Mouse (Mus musculus): ENCODE data around the gene Acat1. TPM values are rescaled to one million over a fixed set of nuclear protein-coding genes. Genes with fewer than 3 reads are reported as not detected.

Acat1 gene
- polyA plus RNA-seq, 1 experiment from 2014 or later, result 65.7 TPM

GRCm38 (mm10) chr9:53607192-53607591 is 3.0 kb downstream of the Acat1 start:
- Histone ChIP-seq H3K9me3 (ENCODE audit: low read length) (no peaks in the 10 kb centered on the region), H3K4me1 (ENCODE audit: insufficient read depth, low read depth, low read length) (0 out of 2 replicates have a peak, but pooled peaks cover 7% of the 10 kb centered on the region), H3K27ac (ENCODE audit: low read length) (no peak overlapping the region), H3K9ac (replicated peaks; ENCODE audit: low read depth) (no peak overlapping the region), H3K36me3 (ENCODE audit: insufficient read depth, low read length) (no peaks in the 10 kb centered on the region), H3K4me2 (replicated peaks; ENCODE audit: low read depth, low read length) (no peak overlapping the region), H3K4me3 (ENCODE audit: low read depth, low read length) (no peak overlapping the region), H3K27me3 (replicated peaks; ENCODE audit: insufficient read depth, low read length) (no peaks in the 10 kb centered on the region)
- 96% methylated on average over 3 of the region's 3 CpGs for WGBS
- DNase-seq (ENCODE audit: low spot score), result no peak
- TF ChIP-seq CTCF (IDR thresholded peaks at IDR 0.05) (no peak), EP300 (IDR thresholded peaks at IDR 0.05) (no peak)
- ATAC-seq, result no peak

GRCm38 (mm10) chr9:53604954-53605353 is 5.2 kb downstream of the Acat1 start:
- no peak overlapping the region for H3K4me2 ChIP-seq (replicated peaks; ENCODE audit: low read depth, low read length)
- WGBS, result 95% methylated on average over 5 of the region's 5 CpGs
- no peak for DNase-seq (ENCODE audit: low spot score)
- H3K4me3 ChIP-seq (ENCODE audit: low read depth, low read length), result no peak overlapping the region
- no peaks in the 10 kb centered on the region for H3K36me3 ChIP-seq (ENCODE audit: insufficient read depth, low read length)
- H3K27ac ChIP-seq (ENCODE audit: low read length), result no peak overlapping the region
- H3K4me1 ChIP-seq (ENCODE audit: insufficient read depth, low read depth, low read length), result 0 out of 2 replicates have a peak, but pooled peaks cover 7% of the 10 kb centered on the region
- no peak for ATAC-seq
- TF ChIP-seq CTCF (IDR thresholded peaks at IDR 0.05) (no peak), EP300 (IDR thresholded peaks at IDR 0.05) (no peak)
- no peaks in the 10 kb centered on the region for H3K27me3 ChIP-seq (replicated peaks; ENCODE audit: insufficient read depth, low read length)
- no peak overlapping the region for H3K9ac ChIP-seq (replicated peaks; ENCODE audit: low read depth)
- H3K9me3 ChIP-seq (ENCODE audit: low read length), result no peaks in the 10 kb centered on the region

GRCm38 (mm10) chr9:53603849-53604248 is 6.3 kb downstream of the Acat1 start:
- H3K9me3 ChIP-seq (ENCODE audit: low read length), result no peaks in the 10 kb centered on the region
- no peak overlapping the region for H3K4me3 ChIP-seq (ENCODE audit: low read depth, low read length)
- H3K4me2 ChIP-seq (replicated peaks; ENCODE audit: low read depth, low read length), result no peak overlapping the region
- 70% methylated on average over 3 of the region's 3 CpGs for WGBS
- H3K4me1 ChIP-seq (ENCODE audit: insufficient read depth, low read depth, low read length), result 0 out of 2 replicates have a peak, but pooled peaks cover 7% of the 10 kb centered on the region
- H3K27me3 ChIP-seq (replicated peaks; ENCODE audit: insufficient read depth, low read length), result no peaks in the 10 kb centered on the region
- no peak overlapping the region for H3K9ac ChIP-seq (replicated peaks; ENCODE audit: low read depth)
- no peaks in the 10 kb centered on the region for H3K36me3 ChIP-seq (ENCODE audit: insufficient read depth, low read length)
- TF ChIP-seq EP300 (IDR thresholded peaks at IDR 0.05), result no peak
- no peak for TF ChIP-seq CTCF (IDR thresholded peaks at IDR 0.05)
- H3K27ac ChIP-seq (ENCODE audit: low read length), result no peak overlapping the region
- ATAC-seq (no peak), DNase-seq (ENCODE audit: low spot score) (no peak)

GRCm38 (mm10) chr9:53603384-53603783 is 6.8 kb downstream of the Acat1 start:
- no peaks in the 10 kb centered on the region for H3K27me3 ChIP-seq (replicated peaks; ENCODE audit: insufficient read depth, low read length)
- H3K36me3 ChIP-seq (ENCODE audit: insufficient read depth, low read length), result no peaks in the 10 kb centered on the region
- H3K4me3 ChIP-seq (ENCODE audit: low read depth, low read length), result no peak overlapping the region
- TF ChIP-seq CTCF (IDR thresholded peaks at IDR 0.05) (no peak), EP300 (IDR thresholded peaks at IDR 0.05) (no peak; the same call in 1 of the 2 replicates)
- no peak overlapping the region for H3K4me2 ChIP-seq (replicated peaks; ENCODE audit: low read depth, low read length)
- ATAC-seq (peak; percentile 69), DNase-seq (ENCODE audit: low spot score) (peak; percentile 82)
- H3K4me1 ChIP-seq (ENCODE audit: insufficient read depth, low read depth, low read length), result 0 out of 2 replicates have a peak, but pooled peaks cover 7% of the 10 kb centered on the region
- H3K9ac ChIP-seq (replicated peaks; ENCODE audit: low read depth), result no peak overlapping the region
- 0 out of 2 replicates have a peak overlapping the region, but pooled peaks have one; percentile 15 for H3K27ac ChIP-seq (ENCODE audit: low read length)
- WGBS, result 38% methylated on average over 1 of the region's 1 CpGs
- H3K9me3 ChIP-seq (ENCODE audit: low read length), result no peaks in the 10 kb centered on the region

GRCm38 (mm10) chr9:53601541-53601940 is 8.6 kb downstream of the Acat1 start:
- no peak overlapping the region for H3K4me3 ChIP-seq (ENCODE audit: low read depth, low read length)
- H3K36me3 ChIP-seq (ENCODE audit: insufficient read depth, low read length), result no peaks in the 10 kb centered on the region
- DNase-seq (ENCODE audit: low spot score), result no peak
- no peaks in the 10 kb centered on the region for H3K27me3 ChIP-seq (replicated peaks; ENCODE audit: insufficient read depth, low read length)
- H3K9ac ChIP-seq (replicated peaks; ENCODE audit: low read depth), result 0 out of 2 replicates have a peak overlapping the region, but pooled peaks have one; percentile 3
- no peak for TF ChIP-seq CTCF (IDR thresholded peaks at IDR 0.05)
- TF ChIP-seq EP300 (IDR thresholded peaks at IDR 0.05), result no peak
- no peaks in the 10 kb centered on the region for H3K9me3 ChIP-seq (ENCODE audit: low read length)
- no peak overlapping the region for H3K4me2 ChIP-seq (replicated peaks; ENCODE audit: low read depth, low read length)
- no peak overlapping the region for H3K27ac ChIP-seq (ENCODE audit: low read length)
- 0 out of 2 replicates have a peak, but pooled peaks cover 7% of the 10 kb centered on the region for H3K4me1 ChIP-seq (ENCODE audit: insufficient read depth, low read depth, low read length)
- WGBS, result 88% methylated on average over 2 of the region's 2 CpGs
- no peak for ATAC-seq

GRCm38 (mm10) chr9:53598631-53599030 is 11.6 kb downstream of the Acat1 start:
- TF ChIP-seq CTCF (IDR thresholded peaks at IDR 0.05) (no peak), EP300 (IDR thresholded peaks at IDR 0.05) (no peak)
- 79% methylated on average over 6 of the region's 6 CpGs for WGBS
- no peak overlapping the region for H3K9ac ChIP-seq (replicated peaks; ENCODE audit: low read depth)
- DNase-seq (ENCODE audit: low spot score) (no peak), ATAC-seq (no peak)
- no peaks in the 10 kb centered on the region for H3K9me3 ChIP-seq (ENCODE audit: low read length)
- no peaks in the 10 kb centered on the region for H3K27me3 ChIP-seq (replicated peaks; ENCODE audit: insufficient read depth, low read length)
- H3K4me1 ChIP-seq (ENCODE audit: insufficient read depth, low read depth, low read length), result 0 out of 2 replicates have a peak, but pooled peaks cover 4% of the 10 kb centered on the region
- H3K4me2 ChIP-seq (replicated peaks; ENCODE audit: low read depth, low read length), result no peak overlapping the region
- H3K27ac ChIP-seq (ENCODE audit: low read length), result no peak overlapping the region
- H3K4me3 ChIP-seq (ENCODE audit: low read depth, low read length), result no peak overlapping the region
- H3K36me3 ChIP-seq (ENCODE audit: insufficient read depth, low read length), result peaks cover 4% of the 10 kb centered on the region; the same call in 1 of the 2 replicates

Measured in lung, postnatal 0 days (tissue).